Mouse (Mus musculus): Measurements from ENCODE around the gene Fat1. TPM values are rescaled to one million over a fixed set of nuclear protein-coding genes. Genes with fewer than 3 reads are reported as not detected.
"Not testable (repeated sequence)": the region's sequence is repeated elsewhere in the genome, so short reads cannot be mapped to it uniquely, and the experiment has no call there.

The Fat1 gene
- total and polyA plus RNA-seq, 3 experiments = 9.8 to 18.7 (median 16.6) TPM

DNA sequence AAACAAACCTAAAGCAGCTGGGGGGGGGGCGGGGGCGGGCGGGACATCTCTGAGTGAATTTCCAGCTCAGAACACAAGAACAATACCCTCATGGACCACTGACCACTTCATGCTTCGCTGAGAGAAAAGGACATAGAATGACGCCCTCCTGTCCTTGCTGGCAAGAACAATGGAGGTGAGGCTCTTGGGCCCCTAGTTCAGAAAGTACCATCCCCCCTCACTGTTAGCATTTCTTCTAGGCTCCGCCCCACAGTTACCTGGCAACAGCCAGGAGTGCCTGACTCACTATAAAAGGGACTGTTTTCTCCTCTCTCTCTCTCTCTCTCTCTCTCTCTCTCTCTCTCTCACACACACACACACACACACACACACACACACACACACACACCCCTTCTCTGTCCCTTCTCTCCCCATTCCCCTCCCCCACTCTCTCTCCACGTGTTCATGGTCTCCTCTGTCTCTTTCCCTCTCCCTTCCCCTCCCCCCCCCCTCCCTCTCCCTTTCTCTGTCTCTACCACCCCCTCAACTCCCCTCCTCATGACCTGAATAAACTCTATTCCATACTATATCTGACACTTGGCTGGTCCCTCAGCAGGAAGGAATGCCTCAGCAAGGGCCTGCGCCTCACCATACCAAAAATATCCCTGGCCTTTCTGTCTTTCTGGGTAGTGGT lies 129.1 kb downstream of the Fat1 start:
- no peaks in the 10 kb centered on the region for H3K4me1 ChIP-seq (ENCODE audit: control insufficient read depth, insufficient read depth, low read length)
- DNase-seq = no peak
- TF ChIP-seq POLR2A (IDR thresholded peaks at IDR 0.05; ENCODE audit: insufficient read depth, low read depth, low read length) (no peak), CTCF (IDR thresholded peaks at IDR 0.05) (no peak), EP300 (IDR thresholded peaks at IDR 0.05; ENCODE audit: insufficient read depth, low read depth, low read length) (no peak)
- H3K79me2 ChIP-seq (replicated peaks; ENCODE audit: control insufficient read depth, insufficient read depth, low read length) = no peaks in the 10 kb centered on the region
- intact Hi-C loops (cut with DNase I) = no loop called here
- no peak overlapping the region for H3K27ac ChIP-seq
- no peak overlapping the region for H3K4me3 ChIP-seq
- H3K9ac ChIP-seq (ENCODE audit: low read depth, low read length) = no peak overlapping the region
- H3K27me3 ChIP-seq (ENCODE audit: control insufficient read depth, insufficient read depth, low read length) = no peaks in the 10 kb centered on the region
- no peaks in the 10 kb centered on the region for H3K36me3 ChIP-seq (ENCODE audit: control insufficient read depth, insufficient read depth, low read length)
- 49% methylated on average over 8 of the region's 8 CpGs for WGBS

DNA sequence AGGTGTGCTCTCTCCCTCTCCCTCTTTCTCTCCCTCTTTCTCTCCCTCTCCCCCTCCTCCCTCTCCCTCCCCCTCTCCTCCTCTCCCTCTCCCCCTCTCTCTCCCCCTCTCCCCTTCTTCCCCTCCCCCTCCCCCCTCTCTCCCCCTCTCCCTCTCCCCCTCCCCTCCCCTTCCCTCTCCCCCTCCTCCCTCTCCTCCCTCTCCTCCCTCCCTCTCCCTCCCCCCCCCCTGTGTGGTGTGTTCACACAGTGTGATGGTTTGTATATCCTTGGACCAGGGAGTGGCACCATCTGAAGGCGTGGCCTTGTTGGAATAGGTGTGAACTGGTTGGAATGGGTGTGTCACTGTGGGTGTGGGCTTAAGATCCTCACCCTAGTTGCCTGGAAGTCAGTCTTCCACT lies 130.1 kb downstream of the Fat1 start:
- H3K79me2 ChIP-seq (replicated peaks; ENCODE audit: control insufficient read depth, insufficient read depth, low read length); H3K9ac ChIP-seq (ENCODE audit: low read depth, low read length); H3K36me3 ChIP-seq (ENCODE audit: control insufficient read depth, insufficient read depth, low read length); intact Hi-C loops (cut with DNase I); H3K27me3 ChIP-seq (ENCODE audit: control insufficient read depth, insufficient read depth, low read length); H3K4me1 ChIP-seq (ENCODE audit: control insufficient read depth, insufficient read depth, low read length); DNase-seq; H3K4me3 ChIP-seq; H3K27ac ChIP-seq: not testable (repeated sequence)
- 82% methylated on average over 1 of the region's 1 CpGs for WGBS

DNA sequence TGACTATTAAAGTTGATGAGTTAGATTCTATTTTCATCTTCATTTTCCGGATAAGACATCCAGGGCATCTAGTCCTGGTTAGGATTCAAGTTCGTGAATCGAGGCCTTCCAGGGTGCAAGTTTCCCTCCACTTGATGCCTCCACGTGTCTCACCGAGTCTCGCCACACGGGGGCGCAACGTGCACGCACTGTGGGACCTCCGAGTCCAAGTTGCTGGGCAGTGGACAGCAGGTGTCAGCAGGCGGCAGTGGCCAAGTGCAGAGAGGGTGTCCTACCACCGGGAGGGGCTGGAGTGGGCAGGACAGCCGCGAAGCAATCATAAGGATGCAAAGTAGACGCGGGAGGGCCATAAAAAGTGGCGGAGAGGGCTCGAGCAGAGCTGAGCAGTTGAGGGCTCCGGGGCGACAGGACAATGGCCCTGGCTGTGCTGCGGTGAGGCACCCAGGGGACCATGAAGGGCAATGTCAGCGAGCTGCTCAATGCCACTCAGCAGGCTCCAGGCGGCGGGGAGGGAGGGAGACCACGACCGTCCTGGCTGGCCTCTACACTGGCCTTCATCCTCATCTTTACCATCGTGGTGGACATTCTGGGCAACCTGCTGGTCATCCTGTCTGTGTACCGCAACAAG lies 133.6 kb downstream of the Fat1 start, which contains the start of gene Mtnr1a:
Gene Mtnr1a, plus strand, starts transcription at position 379 of the 628 bp plus-strand sequence.
- peak; percentile 64 to 86 for DNase-seq
- TF ChIP-seq EP300 (IDR thresholded peaks at IDR 0.05; ENCODE audit: insufficient read depth, low read depth, low read length) (0 out of 2 replicates have a peak, but pooled peaks have one; percentile 14), POLR2A (IDR thresholded peaks at IDR 0.05; ENCODE audit: insufficient read depth, low read depth, low read length) (no peak), CTCF (IDR thresholded peaks at IDR 0.05) (peak; percentile 99)
- Histone ChIP-seq H3K27me3 (ENCODE audit: control insufficient read depth, insufficient read depth, low read length) (no peaks in the 10 kb centered on the region), H3K4me3 (no peak within 1 kb of the TSS), H3K27ac (no peak within 1 kb of the TSS), H3K36me3 (ENCODE audit: control insufficient read depth, insufficient read depth, low read length) (no peaks in the 10 kb centered on the region), H3K79me2 (replicated peaks; ENCODE audit: control insufficient read depth, insufficient read depth, low read length) (no peaks in the 10 kb centered on the region), H3K9ac (ENCODE audit: low read depth, low read length) (no peak within 1 kb of the TSS), H3K4me1 (ENCODE audit: control insufficient read depth, insufficient read depth, low read length) (no peaks in the 10 kb centered on the region)
- 8% methylated on average over 29 of the region's 29 CpGs for WGBS
- intact Hi-C loops (cut with DNase I) = loop anchor here (1.0 kb wide), 1 partner anchor 169 kb away; no protein-coding TSS in a partner anchor

DNA sequence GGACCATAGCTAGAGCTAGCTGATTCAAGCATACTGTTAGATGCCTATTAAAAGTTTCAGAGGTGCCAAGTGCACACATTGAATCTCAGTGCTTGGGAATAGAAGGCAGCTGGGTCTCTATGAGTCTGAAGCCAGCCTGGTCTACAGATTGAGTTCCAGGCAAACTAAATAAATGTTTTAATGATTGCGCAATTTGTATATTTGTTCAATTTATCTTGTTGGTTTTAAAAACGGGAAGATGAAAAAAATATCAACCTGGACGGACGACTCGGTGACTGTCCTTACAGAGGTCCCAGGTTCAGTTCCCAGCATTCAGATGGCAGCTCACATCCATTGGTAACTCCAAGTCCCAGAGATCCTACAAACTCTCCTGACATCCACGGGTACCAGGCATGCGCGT lies 135.7 kb downstream of the Fat1 start:
- H3K4me3 ChIP-seq = no peak overlapping the region
- WGBS = 80% methylated on average over 8 of the region's 8 CpGs
- H3K27me3 ChIP-seq (ENCODE audit: control insufficient read depth, insufficient read depth, low read length) = no peaks in the 10 kb centered on the region
- no peak for DNase-seq
- no peaks in the 10 kb centered on the region for H3K4me1 ChIP-seq (ENCODE audit: control insufficient read depth, insufficient read depth, low read length)
- H3K9ac ChIP-seq (ENCODE audit: low read depth, low read length) = no peak overlapping the region
- TF ChIP-seq EP300 (IDR thresholded peaks at IDR 0.05; ENCODE audit: insufficient read depth, low read depth, low read length) = no peak
- TF ChIP-seq POLR2A (IDR thresholded peaks at IDR 0.05; ENCODE audit: insufficient read depth, low read depth, low read length) = no peak
- TF ChIP-seq CTCF (IDR thresholded peaks at IDR 0.05) = no peak
- intact Hi-C loops (cut with DNase I) = no loop called here
- no peaks in the 10 kb centered on the region for H3K79me2 ChIP-seq (replicated peaks; ENCODE audit: control insufficient read depth, insufficient read depth, low read length)
- H3K36me3 ChIP-seq (ENCODE audit: control insufficient read depth, insufficient read depth, low read length) = no peaks in the 10 kb centered on the region
- H3K27ac ChIP-seq = no peak overlapping the region

DNA sequence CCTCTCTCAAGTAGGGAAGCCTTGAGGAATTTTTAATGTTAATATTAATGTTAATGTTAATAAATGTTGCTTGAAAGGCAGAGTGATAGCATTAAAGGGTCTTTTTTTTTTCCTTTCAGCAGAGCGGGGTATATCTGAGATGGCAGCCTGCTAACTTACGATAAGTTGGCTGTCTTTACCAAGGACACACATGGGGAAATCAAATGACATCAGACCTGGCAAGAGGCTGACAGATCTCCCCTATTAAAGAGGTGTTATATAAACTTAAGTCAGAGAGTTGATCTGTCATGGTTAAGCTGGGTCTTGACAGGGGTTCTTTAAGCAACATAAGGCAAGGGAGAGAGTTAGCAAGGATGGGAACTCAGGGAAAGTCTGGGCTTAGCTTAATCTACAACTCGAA lies 145.6 kb downstream of the Fat1 start:
- Histone ChIP-seq H3K4me3 (no peak overlapping the region), H3K27ac (no peak overlapping the region), H3K79me2 (replicated peaks; ENCODE audit: control insufficient read depth, insufficient read depth, low read length) (no peaks in the 10 kb centered on the region), H3K4me1 (ENCODE audit: control insufficient read depth, insufficient read depth, low read length) (no peaks in the 10 kb centered on the region), H3K9ac (ENCODE audit: low read depth, low read length) (no peak overlapping the region), H3K36me3 (ENCODE audit: control insufficient read depth, insufficient read depth, low read length) (no peaks in the 10 kb centered on the region), H3K27me3 (ENCODE audit: control insufficient read depth, insufficient read depth, low read length) (no peaks in the 10 kb centered on the region)
- intact Hi-C loops (cut with DNase I) = no loop called here
- DNase-seq = no peak
- 68% methylated on average over 3 of the region's 3 CpGs for WGBS
- TF ChIP-seq CTCF (IDR thresholded peaks at IDR 0.05) = no peak
- no peak for TF ChIP-seq EP300 (IDR thresholded peaks at IDR 0.05; ENCODE audit: insufficient read depth, low read depth, low read length)

DNA sequence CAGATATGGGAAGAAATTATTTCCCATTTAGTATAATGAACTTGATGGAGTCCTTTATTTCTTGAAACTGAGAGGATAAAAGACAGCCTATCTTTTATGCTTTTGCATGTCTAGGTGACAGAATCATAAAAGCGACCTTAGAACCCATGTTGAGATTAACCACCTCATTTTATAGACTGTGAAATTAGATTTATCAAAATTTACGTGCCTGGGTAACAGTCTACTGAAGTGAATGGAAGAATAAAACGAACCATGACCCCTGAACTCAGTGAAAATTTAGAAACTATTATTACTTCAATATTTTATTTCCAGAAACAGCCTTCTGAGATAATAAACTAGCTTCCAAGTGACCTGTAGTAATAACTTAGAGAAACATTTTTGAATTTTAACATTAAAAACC lies 158.4 kb downstream of the Fat1 start:
- intact Hi-C loops (cut with DNase I) = no loop called here

More for the DNA sequence above, 158.4 kb downstream of the Fat1 start:
- Histone ChIP-seq H3K9ac (ENCODE audit: low read depth, low read length) (no peak overlapping the region), H3K27ac (no peak overlapping the region), H3K4me1 (ENCODE audit: control insufficient read depth, insufficient read depth, low read length) (no peaks in the 10 kb centered on the region), H3K4me3 (no peak overlapping the region), H3K27me3 (ENCODE audit: control insufficient read depth, insufficient read depth, low read length) (no peaks in the 10 kb centered on the region), H3K36me3 (ENCODE audit: control insufficient read depth, insufficient read depth, low read length) (no peaks in the 10 kb centered on the region), H3K79me2 (replicated peaks; ENCODE audit: control insufficient read depth, insufficient read depth, low read length) (no peaks in the 10 kb centered on the region)
- DNase-seq = no peak
- WGBS = 73% methylated on average over 3 of the region's 3 CpGs
- TF ChIP-seq CTCF (IDR thresholded peaks at IDR 0.05) (no peak), POLR2A (IDR thresholded peaks at IDR 0.05; ENCODE audit: insufficient read depth, low read depth, low read length) (no peak), EP300 (IDR thresholded peaks at IDR 0.05; ENCODE audit: insufficient read depth, low read depth, low read length) (no peak)

Other genes starting within 250 kb of the Fat1 start
- gene Mtnr1a, start 133.7 kb downstream of the Fat1 start, total RNA-seq (2021) = not detected
- gene Mtnr1a, start 133.7 kb downstream of the Fat1 start, polyA plus RNA-seq (2012; rRNA removed) = not detected in 2 replicates